Mouse (Mus musculus) central nervous system, embryonic 14 days (tissue): ENCODE data around the gene Ddx46. TPM values are rescaled to one million over a fixed set of nuclear protein-coding genes. Genes with fewer than 3 reads are reported as not detected.

Source experiments
- polyA plus RNA-seq: library from polyadenylated mRNA; depleted of rRNA; stranded (reverse); fragments of >200 nt; gene quantifications from 2 replicates; pipeline ENCODE4 v1.2.3, GENCODE M21; 2012; rRNA removed

Ddx46 gene
- 56.7 and 59.6 TPM in 2 replicates for polyA plus RNA-seq

DNA sequence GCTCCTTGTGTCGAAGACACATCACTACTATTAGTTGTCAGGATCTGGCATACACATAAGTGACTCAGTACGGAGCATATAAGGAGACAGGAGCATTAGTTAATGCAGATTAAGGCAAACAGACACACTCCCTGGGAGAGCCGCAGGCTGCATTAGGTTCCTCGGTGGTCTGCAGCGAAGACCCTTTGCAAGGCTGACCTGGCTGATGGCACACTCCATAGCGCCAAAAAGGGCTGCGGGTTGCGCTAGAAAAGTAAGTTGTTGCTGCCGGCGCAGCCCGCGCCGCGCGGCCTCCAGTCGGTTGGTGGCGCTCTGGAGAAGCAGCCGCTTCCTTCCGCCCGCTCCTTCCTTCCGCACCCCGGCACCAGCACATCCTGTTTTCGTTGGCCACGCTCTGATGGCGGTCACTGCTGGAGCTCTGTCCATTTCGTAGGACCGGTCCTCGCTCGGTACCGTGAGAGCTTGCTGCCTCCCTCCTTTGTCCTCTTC, at the start of gene Ddx46:
Gene Ddx46, plus strand, starts transcription at position 389 of the 489 bp plus-strand sequence.

DNA sequence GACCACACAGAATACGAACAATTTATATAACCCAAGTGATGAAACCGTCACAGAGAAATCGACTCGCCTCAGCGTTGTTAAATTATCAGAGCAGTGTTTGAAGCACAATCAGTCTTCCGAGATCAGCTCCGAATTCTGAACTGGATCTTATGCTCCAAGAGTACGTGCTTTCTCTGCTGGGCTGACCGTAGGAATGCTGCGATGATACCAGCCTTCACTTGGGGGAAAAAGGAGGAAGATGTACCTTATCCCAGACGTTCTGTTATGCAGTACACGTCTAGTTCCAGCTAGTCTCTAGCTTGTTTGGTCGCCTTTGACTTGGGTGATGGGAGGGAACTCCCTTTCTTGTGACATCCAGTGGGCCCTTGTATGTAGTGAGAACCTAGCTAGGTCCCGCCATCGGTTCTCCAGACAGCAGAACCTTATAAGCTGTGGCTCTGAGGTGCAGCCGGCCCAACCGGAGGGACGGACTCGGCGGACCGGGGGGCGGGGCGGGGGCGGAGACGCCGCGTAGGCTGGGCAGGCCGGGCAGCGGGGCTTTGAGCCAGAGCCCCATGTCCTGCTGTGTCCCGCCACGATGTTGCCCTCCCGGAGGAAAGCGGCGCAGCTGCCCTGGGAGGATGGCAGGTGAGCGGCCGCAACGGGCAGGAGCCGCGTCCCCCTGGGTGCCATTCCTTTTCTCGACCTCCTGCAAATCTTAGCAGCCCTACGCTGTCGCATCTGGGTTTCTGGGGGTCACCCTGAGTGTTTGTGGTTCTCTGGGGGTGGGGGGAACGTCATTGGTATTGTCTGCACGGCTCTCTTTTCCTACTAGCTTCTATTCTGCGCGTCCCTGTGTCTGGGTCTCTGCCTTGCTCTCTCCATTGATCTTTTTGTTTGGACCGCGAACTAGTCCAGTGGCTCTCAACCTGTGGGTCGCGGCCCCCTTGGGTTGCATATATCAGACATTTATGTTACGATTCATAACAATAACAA, 35.0 kb upstream of the Ddx46 start, which contains the start of gene B4galt7:
Gene B4galt7, plus strand, starts transcription at position 331 of the 975 bp plus-strand sequence.

GRCm38 (mm10) chr13:55622649-55623541, 11.9 kb upstream of the Ddx46 start, which contains the start of gene Caml:
Gene Caml (plus strand): TSS chr13:55623005.

GRCm38 (mm10) chr13:55692535-55693242, 57.9 kb downstream of the Ddx46 start, which contains the start of gene B230219D22Rik:
Gene B230219D22Rik (plus strand): TSS chr13:55693124.

DNA sequence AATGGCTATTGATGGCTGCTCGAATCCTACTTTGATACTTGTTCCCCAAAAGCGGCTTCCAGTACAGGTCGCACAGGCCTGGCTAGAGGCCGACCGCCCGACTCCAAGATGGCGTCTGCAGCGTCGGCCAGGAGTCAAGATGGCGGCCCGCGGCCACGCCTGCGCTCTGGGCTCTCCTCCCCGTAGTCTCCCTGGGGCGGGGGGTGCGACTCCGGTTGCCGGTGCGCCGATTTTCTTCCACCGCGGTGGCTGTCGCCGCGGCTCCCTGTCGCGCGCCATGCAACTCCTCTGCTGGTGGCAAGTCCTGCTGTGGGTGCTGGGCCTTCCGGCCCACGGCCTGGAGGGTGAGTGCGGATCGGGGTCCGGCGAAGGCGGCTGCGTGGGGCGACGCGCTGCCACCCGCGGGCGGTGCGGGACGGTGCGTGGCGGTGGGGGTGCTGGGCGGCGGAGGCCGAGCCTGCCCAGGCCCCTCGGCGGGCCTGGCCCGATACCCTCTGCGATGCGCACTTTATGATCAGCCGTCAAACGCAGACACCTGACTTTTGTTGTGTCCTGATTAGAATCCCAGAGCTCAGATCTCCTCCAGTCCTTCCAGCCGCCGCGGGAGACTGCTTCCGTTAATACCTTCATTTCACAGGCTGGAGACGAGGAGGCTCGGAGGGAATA, 79.8 kb downstream of the Ddx46 start, which contains the start of gene Txndc15:
Gene Txndc15, plus strand, starts transcription at position 150 of the 666 bp plus-strand sequence.

GRCm38 (mm10) chr13:55727120-55727838, 92.5 kb downstream of the Ddx46 start, which contains the start of gene Pcbd2:
Gene Pcbd2 (plus strand): TSS chr13:55727368.

Other genes starting within 250 kb of the Ddx46 start
- gene Slc34a1, start 236.8 kb upstream of the Ddx46 start, polyA plus RNA-seq: 0.06 and 0.07 TPM in 2 replicates
- gene Pfn3, start 219.8 kb upstream of the Ddx46 start, polyA plus RNA-seq: 0.43 and 0.44 TPM in 2 replicates
- gene F12, start 208.2 kb upstream of the Ddx46 start, polyA plus RNA-seq: 0.07 and 0.23 TPM in 2 replicates
- gene Grk6, start 190.0 kb upstream of the Ddx46 start, polyA plus RNA-seq: 84.0 and 87.2 TPM in 2 replicates
- 55.8 and 56.1 TPM in 2 replicates for gene Prr7, start 170.8 kb upstream of the Ddx46 start, polyA plus RNA-seq
- 719 and 813 TPM in 2 replicates for gene Dbn1, start 146.9 kb upstream of the Ddx46 start, polyA plus RNA-seq
- gene Pdlim7, start 121.4 kb upstream of the Ddx46 start, polyA plus RNA-seq: 99.9 and 135 TPM in 2 replicates
- gene Dok3, start 105.7 kb upstream of the Ddx46 start, polyA plus RNA-seq: 16.3 and 17.4 TPM in 2 replicates
- gene Ddx41, start 98.4 kb upstream of the Ddx46 start, polyA plus RNA-seq: 106 and 112 TPM in 2 replicates
- gene Fam193b, start 63.9 kb upstream of the Ddx46 start, polyA plus RNA-seq: 165 and 171 TPM in 2 replicates
- 121 and 154 TPM in 2 replicates for gene Tmed9, start 61.3 kb upstream of the Ddx46 start, polyA plus RNA-seq
- 41.2 and 43.8 TPM in 2 replicates for gene B4galt7, start 35.1 kb upstream of the Ddx46 start, polyA plus RNA-seq
- 87.8 and 97.2 TPM in 2 replicates for gene Caml, start 12.0 kb upstream of the Ddx46 start, polyA plus RNA-seq
- gene B230219D22Rik, start 58.1 kb downstream of the Ddx46 start, polyA plus RNA-seq: 74.9 and 77.3 TPM in 2 replicates
- gene Txndc15, start 79.6 kb downstream of the Ddx46 start, polyA plus RNA-seq: 64.1 and 65.0 TPM in 2 replicates
- gene Pcbd2, start 92.3 kb downstream of the Ddx46 start, polyA plus RNA-seq: 34.7 and 36.3 TPM in 2 replicates
- 0.07 and 0.09 TPM in 2 replicates for gene Catsper3, start 149.5 kb downstream of the Ddx46 start, polyA plus RNA-seq
- gene Pitx1, start 201.2 kb downstream of the Ddx46 start, polyA plus RNA-seq: 0.50 and 5.4 TPM in 2 replicates